Mouse (Mus musculus): Measurements from ENCODE around the gene Ndufc1. TPM values are rescaled to one million over a fixed set of nuclear protein-coding genes. Genes with fewer than 3 reads are reported as not detected.
A peak's percentile ranks its signal among the peaks of the same experiment; 100 is the strongest.
"Not testable (repeated sequence)": the region's sequence is repeated elsewhere in the genome, so short reads cannot be mapped to it uniquely, and the experiment has no call there.

The Ndufc1 gene
- polyA plus RNA-seq, 1 experiment = 320 TPM

DNA sequence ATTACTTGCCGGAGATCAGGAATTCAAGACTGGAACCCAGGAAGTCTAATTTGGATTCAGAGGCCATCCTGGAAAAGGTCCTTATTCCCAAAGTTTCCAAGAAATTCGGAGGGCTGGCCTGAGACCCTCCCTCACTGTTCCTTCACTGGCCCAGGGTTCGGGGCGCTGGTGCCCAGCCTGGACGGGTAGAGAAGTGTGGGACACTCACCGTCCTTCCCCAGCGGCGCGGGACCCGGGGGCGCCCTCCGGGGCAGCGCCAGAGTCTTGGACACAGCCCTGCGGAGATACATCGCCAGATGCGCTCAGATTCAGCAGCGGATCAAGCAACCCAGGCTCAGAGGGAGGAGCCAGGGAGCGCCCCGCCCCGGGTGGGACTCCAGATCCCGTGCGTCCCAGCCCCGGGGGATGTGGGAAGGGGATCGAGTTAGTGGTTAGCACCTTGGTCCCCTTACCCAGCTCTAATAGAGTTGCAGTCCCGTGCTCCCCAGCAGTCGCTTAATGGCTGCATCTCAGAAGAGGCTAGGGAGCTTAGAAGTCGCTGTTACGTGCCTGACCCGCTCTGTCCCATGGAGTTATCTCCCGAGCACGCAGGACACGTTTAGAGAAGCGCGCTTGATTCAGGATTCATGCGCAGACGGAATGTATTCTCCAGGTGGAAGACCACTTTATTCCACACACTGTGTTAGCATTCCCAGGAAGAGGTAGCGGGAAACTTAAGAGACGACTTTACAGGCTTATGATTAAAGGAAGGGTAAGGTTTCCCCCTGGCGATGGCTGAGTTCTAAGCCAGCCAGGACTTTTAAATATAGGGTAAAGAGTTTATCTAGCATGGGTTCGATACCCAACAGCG lies 12.3 kb downstream of the Ndufc1 start, which contains the start of gene Mgarp:
Gene Mgarp, minus strand, starts transcription at position 520 of the 850 bp plus-strand sequence.
- DNase-seq (ENCODE audit: low spot score) = peak; percentile 44

DNA sequence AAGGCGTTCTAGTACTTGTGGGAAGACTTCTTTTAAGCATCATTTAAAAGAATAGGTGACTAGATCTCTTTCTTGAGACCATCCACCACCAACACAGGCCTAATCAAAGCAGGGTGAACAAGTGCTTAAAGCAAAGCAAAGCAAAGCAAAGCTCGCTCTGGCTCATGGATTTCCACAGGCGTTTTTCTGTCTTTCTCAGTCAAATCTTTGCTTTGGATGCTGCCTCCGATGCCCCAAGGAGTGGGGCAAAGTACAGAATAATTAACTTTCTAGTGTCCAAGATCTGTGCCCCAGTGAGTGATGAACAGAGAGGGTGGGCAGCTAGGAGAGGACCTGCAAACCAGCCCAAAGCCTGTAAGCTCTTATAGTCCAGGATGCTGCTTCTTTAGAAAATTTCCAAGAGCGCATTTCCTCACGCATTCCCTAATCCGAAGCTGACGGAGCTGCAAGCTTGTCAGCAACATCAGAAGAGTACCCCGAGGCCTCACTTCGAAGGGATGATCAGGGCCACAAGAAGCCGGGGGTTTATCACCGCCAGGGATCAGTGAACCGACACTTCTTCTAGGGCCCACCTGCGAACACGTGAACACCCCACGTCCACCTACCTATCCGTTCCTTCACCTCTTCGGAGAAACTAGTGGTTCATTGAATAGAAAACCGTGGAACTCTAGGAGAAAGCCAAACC lies 13.2 kb downstream of the Ndufc1 start:
- DNase-seq (ENCODE audit: low spot score) = no peak

DNA sequence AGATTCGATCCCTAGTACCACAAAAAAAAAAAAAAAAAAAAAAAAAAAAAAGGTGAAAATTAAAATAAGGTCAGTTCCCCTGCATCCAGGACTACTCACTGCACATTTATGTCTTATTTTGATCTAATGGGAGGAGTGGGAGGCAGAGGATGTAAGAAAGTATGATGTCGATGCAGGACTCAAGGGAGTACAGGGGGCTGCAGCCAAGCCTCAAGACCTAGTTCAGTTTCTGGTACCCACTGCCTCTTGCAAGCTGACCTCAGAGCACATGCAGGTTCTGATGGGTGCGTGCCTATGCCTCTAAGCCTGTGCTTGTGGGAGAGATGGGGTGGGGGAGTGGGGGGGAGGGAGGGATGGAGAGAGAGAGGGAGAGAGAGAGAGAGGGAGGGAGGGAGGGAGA lies 13.9 kb downstream of the Ndufc1 start:
- no peak for DNase-seq (ENCODE audit: low spot score)

DNA sequence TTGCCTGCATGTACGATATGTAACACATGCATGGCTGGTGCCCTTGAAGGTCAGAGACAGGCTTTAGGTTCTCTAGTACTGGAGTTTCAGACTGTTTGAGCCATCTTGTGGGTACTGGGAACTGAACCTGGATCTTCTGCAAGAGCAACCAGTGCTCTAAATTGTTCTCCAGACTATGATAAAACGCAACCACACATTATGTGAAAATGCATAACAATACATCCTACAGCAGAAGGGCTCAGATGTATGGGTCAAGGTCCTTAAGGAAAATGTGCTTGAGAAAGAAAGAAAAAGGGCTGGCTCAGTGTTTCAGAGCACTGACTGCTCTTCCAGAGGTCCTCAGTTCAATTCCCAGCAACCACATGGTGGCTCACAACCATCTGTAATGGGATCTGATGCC lies 15.1 kb downstream of the Ndufc1 start:
- no peak for DNase-seq (ENCODE audit: low spot score)

DNA sequence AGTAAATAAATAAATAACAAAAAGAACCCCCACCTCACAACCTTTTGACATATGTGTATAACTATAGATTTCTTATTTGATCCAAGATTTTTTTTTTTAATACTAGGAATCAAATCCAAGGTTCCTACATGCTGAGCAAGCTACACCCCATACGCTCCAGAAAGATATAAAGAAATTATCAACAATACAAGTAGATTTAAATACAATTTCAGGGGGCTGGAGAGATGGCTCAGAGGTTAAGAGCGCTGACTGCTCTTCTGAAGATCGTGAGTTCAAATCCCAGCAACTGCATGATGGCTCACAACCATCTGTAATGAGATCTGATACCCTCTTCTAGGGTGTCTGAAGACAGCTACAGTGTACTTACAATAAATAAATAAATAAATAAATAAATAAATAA lies 15.8 kb downstream of the Ndufc1 start:
- not testable (repeated sequence) for DNase-seq (ENCODE audit: low spot score)

DNA sequence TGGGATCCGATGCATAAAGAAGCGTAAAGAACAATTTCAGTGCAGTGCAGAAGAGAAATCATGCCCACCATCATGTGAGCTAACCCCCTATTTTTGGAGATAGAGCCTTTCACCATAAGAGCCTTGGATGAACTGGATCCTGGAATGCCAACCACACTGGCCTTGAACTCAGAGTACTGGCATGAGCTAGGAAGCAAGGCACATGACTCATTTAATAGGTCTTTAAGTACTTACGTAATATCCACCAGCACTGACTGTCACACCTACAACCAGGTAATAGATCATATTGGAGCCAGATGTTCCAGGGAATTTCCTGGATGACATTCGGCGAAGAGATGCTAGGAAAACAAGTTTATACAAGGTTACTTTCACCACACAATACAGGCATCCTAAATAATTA lies 17.2 kb downstream of the Ndufc1 start:
- DNase-seq (ENCODE audit: low spot score) = no peak

DNA sequence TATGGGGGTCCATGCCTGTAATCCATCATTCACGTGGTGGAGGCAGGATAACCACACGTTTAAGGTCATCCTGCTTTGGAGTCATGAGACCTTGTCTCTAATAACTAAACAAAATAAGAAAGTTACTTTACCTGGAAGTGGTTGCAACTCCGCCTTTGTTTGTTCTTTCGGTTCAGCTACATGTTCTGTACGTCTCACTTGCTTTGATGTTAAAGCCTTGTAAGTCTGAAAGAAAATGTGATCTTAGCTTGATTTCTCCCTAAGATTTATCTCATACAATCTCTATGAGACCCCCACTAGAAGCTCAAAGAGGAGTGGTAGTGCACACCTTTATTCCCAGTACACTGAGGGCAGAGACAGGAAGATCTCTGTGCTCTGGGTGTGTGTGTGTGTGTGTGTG lies 17.7 kb downstream of the Ndufc1 start:
- DNase-seq (ENCODE audit: low spot score) = no peak

DNA sequence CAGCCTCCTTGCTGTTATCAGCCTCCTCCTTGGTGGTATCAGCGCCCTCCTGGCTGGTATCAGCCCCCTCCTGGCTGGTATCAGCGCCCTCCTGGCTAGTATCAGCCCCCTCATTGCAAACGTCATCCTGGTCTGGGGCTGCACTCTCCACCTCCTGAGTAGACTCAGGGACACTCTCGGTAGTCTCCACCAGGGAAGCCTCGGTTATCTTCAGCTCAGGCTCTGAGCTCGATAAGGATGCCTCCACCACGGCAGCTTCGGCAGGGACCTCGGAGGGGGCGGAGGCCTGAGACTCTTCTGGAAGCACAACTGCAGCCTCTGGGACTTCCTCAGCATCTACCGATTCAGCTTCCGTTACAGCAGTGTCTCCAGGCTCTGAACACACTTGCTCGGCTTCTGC lies 19.9 kb downstream of the Ndufc1 start:
- DNase-seq (ENCODE audit: low spot score) = no peak

DNA sequence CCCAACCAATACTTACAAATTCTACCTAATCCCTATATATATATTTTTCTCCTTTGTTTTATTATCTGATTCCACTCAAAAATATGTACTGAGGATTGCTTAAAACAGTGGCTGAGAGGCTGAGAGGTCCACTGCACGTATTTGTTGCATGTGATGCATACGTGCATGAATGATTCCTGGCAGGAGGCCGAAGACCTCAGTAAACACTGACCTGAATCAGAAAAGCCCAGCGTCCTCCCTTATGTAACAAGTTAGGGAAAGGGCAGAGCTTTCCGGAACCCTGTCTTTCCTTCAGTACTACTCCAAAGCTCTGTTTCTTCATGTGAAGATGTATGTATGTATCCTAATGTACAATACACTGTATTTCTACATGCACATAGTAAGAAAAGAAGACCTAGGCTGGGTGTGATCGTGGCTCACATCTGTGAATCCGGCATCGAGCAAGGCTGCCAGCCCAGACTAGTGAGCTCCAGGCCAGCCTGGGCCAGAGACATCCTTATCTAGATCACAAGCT lies 20.9 kb downstream of the Ndufc1 start:
- no peak for DNase-seq (ENCODE audit: low spot score)

DNA sequence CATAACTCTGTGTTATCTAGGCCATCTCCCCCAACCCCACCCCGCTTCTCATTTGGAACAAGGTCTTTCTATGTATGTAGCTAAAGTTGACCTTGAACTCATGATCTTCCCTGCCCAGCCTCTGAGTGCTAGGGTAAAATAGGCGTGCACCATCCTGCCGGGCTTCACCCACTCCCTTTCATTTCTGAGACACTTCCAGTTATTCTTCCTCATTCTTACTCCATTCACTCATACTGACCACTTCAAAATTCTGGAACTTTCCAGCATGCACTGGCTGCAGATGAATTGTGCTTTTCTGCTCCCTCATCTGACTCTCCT lies 21.7 kb downstream of the Ndufc1 start:
- DNase-seq (ENCODE audit: low spot score) = no peak

DNA sequence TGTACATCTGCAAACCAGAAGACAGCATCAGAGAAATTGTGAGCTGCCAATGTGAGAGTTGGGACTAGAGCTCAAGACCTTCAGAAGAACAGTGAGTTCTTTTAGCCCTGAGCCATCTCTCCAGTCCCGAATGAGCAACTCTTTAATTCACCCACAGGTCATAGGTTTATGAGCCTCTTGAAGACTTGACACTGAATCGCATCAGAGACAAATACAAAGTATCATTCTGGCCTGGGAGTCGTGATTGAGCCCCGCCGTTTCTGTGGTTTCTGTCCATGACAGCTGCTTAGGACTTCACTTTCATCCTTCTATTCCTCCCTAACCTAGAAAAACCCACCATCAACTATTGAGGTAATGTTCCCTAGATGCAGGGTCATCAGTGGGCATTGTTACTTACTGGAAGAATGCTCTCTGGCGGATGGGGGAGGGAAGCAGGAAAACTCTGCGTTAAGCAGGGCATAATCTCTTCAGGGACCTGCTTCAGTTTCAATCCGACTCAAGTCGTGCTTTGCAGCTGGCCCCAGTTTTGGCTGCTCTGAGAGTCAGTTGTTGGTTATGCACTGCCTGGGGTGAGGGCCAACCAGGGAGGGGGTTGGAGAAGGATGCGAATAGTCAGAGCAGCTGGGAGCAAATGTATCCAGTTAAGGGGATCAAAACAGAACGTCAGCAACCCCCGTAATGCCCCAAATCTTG lies 22.2 kb downstream of the Ndufc1 start:
- no peak for DNase-seq (ENCODE audit: low spot score)

DNA sequence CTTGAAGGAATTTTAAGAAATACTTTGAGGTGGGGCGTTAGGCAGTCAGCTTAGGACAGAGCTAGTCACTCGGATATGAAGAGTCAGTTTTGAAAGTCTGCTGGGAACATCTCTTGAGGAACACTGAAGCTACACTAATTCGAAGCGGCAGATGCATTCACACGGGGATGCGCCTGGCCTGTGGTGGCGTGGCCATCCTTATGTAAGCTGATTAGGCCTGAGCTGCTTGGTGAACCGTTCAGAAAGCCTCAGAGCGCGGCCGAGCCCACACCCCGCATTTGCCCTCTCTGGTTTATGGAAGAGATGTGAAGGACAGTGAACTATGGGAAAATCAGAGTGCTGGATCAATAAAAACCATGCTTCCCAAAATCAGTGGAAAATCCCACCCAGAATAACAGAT lies 25.4 kb downstream of the Ndufc1 start:
- no peak for DNase-seq (ENCODE audit: low spot score)

DNA sequence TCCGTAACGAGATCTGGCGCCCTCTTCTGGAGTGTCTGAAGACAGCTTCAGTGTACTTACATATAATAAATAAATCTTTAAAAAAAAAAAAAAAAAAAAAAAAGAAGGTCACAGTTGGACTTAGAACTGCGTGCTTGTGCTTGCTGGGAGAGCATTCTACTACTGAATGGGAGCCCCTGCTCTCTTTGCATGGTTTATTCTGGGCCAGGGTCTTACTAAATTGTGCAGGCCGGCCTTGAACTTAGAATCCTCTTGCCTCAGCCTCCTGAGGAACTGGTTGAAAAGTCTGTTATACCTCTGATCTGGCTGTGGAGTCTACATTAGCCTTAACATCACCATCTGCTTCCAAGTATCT lies 28.2 kb downstream of the Ndufc1 start:
- DNase-seq (ENCODE audit: low spot score) = no peak

DNA sequence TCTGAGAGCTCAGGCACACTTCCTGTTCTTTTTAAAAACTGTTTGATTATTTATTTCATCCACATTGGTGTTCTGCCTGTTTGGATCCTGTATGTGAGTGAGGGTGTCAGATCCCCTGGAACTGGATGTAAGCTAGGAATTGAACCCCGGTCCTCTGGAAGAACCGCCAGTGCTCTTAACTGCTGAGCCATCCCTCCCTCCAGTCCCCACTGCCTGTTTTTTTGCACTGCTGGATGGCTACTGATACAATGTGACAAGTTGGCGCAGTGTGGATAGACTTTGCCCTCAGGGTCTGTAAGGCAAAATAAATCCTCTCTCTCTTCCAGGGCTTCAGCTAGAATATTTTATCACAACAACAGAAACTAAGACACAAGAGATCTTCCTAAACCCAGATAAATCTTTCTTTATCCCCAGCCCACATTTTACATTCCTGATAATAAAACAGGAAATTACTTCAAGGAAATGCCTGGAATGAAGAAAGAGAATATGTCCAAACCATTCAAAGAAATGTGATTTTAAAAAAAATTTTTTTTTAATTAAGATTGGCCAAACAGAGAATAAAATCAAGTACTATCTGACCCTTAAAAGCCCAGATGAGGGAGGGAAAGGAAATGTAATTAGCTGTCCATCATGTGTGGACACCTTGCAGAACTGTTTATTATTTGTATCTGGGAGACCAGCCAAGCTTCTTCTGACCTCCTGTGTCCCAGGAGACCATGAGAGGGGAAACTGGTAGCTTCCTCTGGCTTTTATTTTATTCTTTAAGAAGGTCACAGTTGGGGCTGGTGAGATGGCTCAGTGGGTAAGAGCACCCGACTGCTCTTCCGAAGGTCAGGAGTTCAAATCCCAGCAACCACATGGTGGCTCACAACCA lies 28.8 kb downstream of the Ndufc1 start:
- no peak for DNase-seq (ENCODE audit: low spot score)

DNA sequence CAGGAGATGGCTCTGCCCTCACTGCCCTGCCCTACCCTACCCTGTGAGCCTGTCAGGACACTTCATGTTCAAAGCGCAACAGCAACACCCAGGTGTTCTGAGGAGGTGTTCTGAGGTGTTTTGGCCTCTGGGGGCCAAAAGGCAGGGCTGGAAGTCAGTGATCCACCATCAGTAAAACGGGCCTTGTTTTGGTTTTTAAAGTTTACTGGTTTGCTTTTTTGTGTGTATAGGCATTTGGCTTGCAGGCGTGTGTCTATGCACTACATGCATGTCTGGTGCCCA lies 30.2 kb downstream of the Ndufc1 start:
- DNase-seq (ENCODE audit: low spot score) = no peak

DNA sequence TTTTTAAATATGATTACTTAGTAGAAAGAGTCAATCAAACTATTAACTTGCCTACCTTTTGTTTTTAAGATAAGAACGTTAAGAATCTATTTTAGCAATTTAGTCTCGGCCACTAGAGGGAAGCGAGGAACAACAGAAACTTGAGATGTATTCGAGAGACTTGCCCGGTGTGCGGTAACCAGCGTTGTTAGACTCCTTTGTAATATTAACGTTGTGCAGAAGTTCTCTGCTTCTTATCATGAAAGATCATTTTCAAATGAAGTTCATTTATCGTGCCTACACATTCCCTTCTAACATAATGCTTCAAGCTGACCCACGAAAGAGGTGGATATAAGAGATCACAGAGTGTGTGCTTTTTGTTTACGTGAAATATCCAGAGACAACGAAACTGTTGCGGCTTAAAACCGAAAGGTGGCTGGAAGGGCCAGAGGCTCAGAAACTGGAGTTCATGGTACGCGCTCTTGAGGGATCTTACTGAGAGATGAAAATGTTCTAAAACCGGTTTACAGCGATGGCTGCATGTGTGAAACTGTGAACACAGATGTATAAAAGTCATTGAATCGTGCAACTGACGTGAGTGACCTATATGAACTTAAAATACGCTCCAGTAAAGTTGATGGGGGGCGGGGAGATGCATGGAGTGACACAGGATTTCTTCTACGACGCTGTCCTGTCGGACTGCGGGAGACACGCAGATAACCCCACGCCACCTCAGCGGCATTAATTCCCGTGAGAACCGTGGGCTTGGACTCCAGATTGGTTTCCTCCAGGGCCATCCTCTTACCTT lies 30.7 kb downstream of the Ndufc1 start:
- no peak for DNase-seq (ENCODE audit: low spot score)

DNA sequence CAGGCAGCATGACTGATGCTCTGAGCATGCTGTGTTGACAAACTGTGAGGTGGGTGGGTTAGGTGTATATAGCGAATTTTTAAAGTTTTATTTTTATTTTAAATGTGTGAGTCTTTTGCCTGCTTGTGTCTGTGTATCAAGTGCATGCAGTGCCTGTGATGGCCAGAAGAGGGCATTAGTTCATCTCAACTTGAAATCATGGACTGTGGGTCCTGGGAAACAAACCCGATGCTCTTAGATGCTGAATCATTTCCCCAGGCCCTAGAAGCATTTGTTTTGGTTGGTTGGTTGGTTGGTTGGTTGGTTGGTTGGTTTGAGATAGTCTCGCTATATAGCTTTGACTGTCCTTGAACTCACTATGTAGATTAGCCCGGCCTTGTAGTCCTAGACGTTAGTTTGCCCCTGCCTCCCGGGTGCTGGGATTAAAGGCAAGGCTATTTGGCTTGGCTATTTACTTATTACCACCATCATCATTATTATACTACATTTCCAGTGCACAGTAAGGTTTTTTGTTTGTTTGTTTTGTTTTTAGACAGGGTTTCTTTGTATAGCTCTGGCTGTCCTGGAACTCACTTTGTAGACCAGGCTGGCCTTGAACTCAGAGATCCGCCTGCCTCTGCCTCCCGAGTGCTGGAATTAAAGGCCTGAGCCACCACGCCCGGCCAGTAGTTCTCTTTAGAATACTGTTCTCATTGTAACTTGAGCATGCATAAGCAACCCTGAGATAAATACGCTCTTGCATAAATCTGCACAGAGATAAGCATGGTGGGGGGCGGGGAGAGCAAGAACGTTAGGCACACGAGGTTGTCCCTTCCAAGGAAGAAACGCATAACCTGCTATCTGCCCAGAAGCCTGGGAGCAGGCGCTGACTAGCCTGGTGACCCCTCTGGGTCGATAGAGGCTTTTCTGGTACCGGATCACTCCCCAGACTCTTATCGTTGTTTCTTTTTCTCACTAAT lies 33.2 kb downstream of the Ndufc1 start:
- DNase-seq (ENCODE audit: low spot score) = no peak

DNA sequence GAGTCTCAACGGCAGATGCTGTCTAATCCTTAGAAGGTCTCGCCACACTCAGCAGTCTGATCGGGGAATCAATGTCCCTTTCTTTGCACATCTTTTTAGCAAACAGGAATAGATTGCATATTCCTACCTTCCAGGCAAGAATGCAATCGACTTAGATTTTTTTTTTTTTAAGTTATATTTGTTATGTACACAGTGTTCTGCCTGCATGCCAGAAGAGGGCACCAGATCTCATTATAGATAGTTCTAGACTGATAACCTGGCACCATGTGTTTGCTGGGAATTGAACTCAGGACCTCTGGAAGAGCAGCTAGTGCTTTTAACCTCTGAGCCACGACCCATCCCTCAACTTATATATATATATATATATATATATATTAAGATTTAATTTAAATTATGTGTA lies 35.2 kb downstream of the Ndufc1 start:
- DNase-seq (ENCODE audit: low spot score) = no peak

DNA sequence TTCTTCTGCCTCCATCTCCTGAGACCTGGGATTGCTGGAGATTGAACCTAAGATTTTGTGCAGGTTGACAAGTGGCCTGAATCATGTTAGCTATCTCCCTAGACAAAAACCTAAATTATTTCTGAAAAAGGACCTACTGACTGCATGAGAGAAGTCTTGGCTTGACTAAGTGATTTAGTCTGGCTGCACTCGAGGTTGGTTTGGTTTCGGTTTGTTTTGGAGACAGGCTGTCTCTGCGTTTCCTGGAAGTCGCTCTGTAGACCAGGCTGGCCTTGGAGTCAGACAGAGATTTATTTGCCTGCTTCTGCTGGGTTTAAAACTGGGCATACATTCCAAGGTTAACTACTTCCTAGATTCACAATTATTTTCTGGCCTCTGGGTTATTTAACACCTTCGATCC lies 35.9 kb downstream of the Ndufc1 start:
- no peak for DNase-seq (ENCODE audit: low spot score)

DNA sequence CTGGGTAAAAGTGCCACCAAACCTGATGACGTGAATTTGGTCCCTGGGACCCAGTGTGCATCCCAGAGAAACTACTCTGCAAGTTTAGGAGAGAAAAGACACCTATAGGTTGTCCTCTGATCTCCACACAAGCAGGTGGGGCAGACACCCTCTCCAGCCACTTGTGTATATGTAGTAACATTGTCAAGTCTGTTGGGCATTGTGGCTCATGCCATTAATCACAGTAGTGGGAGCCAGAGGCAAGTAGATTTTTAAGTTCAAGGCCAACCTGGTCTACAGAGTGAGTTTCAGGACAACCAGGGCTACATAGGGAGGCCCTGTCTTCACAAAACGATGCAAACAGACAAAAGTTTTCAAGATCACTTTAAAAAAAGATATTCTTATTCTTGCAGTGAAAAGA lies 37.0 kb downstream of the Ndufc1 start:
- DNase-seq (ENCODE audit: low spot score) = no peak

Data from urinary bladder, adult 2 months (tissue).